Mouse (Mus musculus) activated CD4-positive, CD25-positive, alpha-beta regulatory T cell, adult 4 months (primary cell): ENCODE measurements at regions not wholly inside any gene's neighbourhood (a gene's known extent, or its start where the extent isn't known, plus 50 kb on each side); places are given as distances from the start of the nearest gene placed in this dataset.

Source experiments
- ATAC-seq: one replicate; pipeline ENCODE4 v1.8.0; 2017

DNA sequence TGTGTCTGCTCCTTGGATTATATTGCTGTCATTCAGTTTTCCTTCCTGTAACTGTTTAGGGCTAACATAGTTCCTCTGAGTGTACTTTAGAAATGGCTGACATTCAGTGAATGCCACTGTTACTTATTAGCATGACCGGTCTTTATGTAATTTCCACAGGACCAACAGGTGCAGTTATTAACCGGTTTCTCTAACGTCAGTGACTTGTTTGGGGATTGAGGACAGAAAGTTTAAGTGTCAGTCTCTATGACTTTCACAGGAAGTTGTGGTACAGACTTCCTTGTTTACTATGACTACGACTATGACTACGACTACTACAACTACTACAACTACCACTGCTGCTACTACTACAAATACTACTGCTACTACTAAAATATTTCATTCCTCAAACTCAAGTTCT, 170.4 kb upstream of the Ptger4 start:
- ATAC-seq, result peak; percentile 95

DNA sequence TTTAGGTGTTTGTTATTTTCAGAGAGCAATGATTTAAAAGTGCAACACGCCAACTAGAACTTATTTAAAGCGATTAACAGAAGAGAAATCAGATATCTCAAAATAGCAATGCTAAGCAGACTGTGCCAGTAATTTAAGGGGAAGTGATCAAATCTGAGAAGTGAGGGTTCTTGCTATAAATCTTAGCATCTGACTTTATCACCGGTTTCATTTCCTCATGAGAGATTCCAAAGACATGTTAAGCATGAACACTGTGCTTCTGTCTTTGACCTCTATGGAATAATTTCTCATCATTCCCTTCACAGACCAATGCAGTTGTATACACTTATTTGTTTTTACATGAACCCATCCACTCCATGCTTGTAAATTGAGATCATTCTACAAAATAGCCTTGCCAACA, 172.0 kb upstream of the Ptger4 start:
- no peak for ATAC-seq

DNA sequence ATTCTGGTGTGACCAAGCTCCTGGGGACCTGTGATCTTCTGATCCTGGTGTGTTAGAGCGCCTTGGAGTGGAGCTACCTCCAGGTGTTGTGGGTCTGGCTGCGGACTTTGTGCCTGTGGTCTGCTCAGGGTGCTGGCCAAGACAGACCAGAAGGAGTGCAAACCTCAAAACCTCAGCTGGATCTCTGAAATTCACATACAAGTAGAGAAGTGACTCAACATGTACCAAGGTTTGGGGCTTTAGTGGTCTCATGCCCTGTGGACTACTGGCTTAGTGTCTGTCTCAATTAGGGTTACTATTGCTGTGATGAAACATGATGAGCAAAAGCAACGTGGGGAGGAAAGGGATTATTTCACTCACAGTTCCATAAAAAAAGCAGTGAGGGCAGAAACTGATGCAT, 182.7 kb upstream of the Ptger4 start:
- ATAC-seq, result no peak

DNA sequence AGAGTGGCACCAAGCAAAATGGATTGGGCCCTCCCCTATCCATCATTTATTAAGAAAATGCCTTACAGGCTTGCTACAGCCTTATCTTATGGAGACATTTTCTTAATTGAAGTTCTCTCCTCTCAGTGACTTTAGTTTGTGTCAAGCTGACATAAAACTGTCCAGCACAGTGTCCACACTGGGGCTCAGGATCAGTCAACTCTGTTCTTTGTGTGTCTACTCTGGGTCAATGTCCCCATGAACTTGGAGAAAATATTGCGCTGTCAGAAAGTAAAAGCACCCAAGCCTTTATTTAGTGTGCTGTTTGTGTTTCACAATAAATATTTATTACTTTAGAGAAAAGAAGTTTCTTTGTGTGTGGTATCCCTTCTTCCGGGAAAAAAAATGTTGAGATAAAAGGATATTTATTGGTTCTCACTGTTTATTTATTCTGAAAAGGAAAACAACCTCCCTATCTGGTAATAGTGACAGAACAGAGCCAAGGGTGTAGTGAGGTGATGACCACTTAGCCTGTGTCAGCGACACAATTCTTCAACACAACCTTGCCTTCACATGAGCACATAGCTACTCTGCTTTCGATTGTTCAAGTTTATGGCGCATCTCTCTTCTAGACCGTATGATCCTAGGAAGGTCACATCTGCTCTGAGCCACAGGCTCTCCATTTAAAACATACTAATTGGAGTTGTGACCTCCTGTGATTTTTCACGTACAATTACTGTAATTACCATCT, 183.5 kb upstream of the Ptger4 start:
- no peak for ATAC-seq

DNA sequence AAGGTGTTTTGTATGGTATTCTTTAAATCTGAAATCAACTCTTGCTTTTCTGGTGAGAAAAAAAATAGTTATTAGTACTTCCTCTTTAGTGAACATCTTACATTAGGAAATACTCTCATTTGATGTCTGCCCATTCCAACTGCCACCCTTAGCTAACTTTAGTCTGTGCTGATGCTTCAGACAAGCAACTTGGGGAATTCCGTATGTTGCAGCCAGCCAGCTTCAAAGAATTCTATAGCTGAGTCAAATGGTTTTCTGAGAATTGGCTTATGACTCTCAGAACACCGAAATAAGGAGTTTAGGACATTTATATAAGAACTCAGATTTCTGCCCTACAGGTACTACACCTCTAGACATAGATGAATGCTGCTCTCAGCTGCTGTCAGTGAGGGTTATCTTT, 188.0 kb upstream of the Ptger4 start:
- peak; percentile 78 for ATAC-seq

DNA sequence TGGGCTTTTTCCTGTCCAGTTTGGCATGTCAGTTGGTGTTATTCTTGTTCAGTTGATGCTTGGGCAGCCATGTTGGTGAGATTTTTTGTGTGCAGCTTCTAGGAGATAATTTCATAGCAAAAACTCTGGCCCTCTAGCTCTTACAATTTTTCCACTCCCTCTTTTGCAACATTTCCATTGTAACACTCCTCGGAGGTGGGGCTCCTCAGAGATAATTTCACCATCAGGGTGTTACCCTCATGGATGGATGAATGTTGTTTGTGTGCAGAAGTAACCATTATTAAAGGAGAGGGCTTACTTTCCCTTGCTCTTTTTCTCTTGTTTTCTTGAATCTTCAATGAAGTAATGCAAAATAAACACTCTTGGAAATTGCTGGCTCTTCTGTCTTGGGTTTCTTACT, 193.0 kb upstream of the Ptger4 start:
- ATAC-seq, result no peak

DNA sequence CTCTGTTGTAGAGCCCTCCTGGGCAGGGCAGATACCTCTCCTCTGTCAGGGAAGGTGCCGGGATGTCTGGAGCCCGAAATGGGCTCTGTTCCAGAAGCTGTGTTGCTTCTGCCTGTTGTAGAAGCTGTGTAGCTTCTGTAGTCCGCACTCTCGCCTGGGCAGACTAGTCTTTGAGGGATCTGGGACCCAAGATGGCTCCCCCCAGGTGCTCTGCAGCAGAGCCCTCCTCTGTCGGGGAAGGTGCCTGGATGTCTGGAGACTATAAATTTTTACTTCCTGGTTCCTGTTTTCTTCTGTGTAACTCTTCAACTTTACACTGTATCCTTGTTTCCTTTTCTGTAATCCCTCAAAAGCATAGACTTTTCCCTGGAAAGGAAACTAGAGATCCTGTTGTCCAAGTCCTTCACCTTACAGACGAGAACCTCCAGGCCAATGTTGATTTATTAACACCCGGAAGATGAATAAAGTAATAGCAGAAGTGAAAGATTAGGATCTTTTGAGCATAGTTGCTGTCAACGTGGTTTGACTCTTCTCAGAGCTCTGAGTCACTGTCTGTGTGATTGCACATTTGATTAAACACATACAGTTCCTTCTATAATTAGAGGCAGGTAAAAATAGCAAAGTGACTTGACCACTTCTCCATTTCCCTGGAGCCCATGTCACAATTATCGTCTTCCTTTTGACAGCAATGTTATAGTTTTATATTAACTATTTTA, 202.2 kb upstream of the Ptger4 start:
- ATAC-seq, result peak; percentile 91

DNA sequence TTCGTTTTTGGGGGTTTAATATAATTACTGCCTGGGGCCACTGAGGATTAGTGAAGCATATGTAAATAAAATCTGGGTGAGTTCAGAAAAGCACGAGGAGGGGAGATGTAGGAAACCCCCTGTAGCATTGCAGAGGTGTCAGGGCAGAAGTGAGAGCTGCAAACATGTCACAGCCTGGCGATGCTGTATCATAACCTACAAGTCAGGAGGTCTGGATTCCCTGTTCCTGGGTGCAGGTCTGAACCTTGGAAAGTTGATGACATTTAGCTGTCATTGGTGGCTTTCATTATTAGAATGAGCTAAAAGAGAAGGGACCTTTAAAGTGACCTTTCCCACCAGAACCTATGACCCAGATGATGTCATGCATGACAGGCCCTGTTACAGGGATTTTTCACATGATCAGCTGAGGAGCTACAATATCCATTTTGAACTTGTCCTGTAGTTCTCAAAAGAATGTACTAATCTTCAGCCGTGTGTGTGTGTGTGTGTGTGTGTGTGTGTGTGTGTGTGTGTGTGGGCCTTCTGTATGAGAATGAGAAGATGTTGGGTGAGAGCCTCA, 202.8 kb upstream of the Ptger4 start:
- peak; percentile 55 for ATAC-seq

DNA sequence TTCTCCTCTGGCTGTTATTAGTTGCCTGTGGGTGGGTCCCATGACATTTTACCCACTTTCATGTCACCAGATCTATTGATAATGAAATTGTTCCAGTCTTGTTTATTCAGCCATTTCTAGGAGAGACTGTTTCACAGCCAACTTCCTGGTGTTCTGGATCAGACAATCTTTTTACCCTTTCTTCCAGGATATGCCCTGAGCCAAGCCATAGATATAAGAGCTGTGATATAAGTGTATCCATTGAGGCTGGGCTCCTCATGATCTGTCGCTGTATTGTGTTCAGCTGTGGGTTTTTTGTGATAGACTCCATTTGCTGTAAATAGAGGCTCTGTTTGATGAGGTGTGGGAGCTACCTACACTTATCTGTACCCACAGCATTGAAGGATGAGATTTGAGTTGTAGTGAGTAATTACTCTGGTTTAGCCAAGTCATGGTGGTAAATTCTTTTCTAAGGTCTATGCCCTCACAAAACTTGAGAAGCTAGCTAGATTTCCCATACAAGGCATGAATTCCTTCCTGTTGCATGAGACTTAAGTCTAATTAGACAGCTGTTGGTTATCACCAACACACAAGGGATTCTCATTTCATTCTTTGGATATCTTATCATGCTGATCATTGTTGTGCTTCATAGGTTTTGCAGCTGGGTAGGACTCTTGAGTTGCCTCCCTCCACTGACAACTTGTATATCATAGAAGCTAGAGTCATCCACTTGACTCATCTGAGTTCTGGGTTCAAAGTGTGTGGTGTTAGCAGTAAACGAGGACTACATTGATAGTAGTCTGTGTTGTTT, 203.9 kb upstream of the Ptger4 start:
- ATAC-seq, result no peak

DNA sequence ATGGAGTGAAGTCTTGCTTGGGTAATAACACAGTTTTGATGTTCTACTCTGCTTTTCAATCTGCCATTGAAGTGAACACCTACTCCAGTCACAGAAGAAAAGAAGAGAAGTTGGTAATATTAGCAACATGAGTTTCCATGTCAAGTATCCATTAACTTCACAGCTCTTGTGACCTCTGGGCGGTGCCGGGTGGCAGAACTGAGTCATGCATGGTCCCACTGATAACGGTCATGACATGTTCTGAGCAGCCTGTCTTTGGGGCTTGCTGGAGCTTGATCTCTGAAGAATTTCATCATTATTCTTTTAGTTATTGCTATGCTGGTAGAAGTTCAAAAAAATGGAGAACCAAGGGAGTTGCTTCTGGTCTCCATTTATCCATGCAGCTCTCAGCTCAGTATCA, 215.1 kb upstream of the Ptger4 start:
- ATAC-seq, result no peak

DNA sequence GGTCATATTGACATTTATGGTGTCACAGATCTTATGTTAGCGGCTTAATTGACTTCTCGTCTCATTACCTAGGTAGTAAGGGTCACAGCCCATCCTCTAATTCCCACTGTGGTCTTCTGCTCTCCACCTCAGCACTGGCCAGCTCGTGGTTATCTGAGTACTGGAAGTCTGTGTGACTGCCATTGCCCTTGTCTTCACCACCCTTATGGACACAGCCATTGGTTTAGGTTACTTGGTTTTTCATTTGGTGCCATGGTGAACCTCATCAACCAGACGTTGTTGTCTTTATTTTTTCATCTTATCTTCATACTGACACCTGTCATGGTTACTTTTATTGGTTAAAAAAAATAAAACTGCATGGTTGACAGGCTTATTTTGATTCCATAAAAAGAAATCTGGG, 215.6 kb upstream of the Ptger4 start:
- ATAC-seq, result no peak

DNA sequence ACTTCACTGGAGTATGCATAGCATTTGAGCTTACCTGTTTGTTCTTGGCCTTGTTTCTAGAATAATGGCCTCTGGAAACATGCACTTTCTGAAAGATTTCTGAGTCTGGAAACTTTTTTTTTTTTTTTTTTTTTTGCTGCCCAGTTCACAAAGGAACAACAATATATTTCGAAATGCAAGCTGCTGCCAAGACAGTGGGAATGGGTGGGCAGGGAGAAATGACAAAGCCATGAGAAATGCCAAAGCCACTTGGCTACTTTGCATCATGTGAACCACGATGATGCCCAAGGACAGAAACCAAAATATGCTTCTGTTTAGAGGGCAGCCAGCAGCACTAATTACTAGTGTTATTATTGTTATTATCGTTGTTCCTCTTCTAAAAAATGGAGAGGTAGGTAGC, 218.7 kb upstream of the Ptger4 start:
- no peak for ATAC-seq

DNA sequence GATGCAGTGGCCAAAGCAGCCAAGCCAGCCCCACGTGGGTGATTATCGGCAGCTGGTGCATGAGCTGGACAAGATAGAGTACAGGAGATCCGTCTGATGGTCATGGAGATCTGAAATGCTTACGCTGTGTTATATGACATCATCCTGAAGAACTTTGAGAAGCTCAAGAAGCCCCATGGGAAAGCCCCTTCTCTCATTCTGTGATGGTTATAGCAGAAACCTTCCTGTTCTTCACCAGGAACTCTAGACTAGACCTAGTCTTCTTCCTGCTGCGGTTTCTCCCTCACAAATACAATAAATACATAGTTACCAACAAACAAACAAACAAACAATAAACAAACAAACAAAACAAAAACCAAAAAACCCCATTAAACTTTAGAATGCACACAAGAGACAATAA, 220.7 kb upstream of the Ptger4 start:
- ATAC-seq, result peak; percentile 94

DNA sequence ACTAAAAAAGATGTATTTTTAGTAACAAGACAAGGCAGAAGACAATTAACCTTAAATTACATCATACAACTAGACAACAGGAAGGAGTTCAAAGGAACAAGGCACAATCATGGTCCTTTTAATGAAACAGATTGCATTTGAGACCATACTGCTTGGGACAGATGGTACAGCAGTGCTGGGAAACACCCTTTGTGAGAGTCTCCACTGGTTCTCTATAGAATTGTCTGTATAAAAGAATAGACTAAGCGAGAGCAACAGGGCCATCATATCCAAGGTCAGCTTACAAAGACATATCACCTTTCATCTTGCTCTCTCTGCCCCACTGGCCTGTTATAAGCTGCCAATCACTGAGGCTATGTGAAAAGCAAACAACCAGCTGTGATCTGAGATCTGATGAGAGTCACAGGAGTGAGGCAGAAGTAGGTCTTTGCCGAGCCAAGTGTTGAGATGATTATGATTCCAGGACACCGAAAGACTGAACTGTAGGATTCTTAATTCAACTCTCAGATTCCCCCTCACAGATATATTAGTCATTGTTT, 224.6 kb upstream of the Ptger4 start:
- no peak for ATAC-seq

DNA sequence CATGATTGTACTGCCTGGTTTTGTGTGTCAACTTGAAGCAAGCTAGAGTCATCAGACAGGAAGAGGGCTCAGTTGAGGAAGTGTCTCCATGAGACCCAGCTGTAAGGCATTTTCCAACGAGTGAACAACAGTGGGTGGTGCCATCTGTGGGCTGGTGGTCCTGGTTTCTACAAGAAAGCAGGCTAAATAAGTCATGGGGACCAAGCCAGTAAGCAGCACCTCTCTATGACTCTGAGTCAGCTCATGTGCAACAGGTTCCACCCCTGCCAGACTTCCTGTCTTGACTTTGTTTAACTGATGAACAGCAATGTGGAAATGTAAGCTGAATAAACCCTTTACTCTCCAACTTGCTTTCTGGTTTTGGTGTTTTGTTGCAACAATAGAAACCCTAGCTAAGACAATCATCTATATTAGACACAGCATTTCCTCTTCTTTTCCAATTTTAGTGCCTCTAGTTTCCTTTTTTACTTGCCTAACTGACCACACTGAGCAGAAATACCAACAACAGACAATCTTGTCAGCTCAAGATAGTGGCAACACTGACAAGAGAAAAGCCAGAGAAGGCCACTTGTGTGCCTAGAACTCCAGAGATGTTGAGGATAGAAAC, 231.5 kb upstream of the Ptger4 start:
- ATAC-seq, result no peak

DNA sequence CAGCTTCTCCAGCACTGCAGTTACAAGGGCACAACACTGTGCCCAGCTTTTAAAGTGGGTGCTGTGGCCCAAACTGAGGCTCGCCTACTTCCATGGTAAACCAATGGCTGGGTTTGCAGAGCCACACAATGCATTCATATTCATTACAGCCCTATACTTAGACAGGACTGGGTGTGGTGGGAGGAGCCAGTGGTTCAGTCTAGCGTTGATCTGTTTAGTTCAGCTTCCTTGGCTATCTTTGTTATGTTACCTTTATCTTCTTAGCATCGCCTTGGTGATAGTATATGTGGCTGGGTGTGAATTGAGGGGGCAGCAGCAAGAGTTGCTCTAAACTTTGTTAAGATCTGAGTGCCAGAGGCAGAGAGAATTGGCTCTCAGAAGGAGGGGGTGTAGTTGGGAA, 249.3 kb upstream of the Ptger4 start:
- no peak for ATAC-seq

DNA sequence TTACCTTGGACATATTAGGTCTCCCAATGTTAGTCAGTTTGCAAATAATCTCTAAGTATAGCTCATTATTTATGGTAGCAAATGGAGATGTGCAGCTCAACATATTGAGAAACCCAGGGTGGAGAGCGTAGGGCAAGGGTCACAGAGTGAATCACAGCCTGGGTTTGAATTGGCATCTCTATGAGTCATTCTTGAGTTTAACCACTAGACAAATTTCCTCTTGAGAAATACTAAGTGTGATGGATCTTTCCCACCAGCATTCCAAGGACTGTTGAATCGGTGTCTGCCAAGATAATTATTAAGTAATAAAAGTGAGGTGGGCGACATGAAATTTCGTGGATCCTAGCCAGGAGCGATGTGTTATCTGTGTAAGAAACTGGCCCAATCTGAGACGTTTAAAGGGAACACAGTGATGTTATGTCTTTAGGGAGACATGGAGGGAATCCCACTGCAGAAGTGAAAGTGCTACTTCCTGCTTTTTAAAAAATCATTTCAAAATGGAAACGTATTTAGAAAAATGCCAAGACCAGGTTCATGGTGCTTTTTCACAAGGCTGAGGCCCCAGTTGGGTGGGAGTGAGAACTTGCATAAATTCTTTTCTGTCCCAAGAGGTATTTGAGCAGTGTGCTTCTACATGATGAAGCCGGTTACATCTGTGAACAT, 251.3 kb upstream of the Ptger4 start:
- ATAC-seq, result no peak

DNA sequence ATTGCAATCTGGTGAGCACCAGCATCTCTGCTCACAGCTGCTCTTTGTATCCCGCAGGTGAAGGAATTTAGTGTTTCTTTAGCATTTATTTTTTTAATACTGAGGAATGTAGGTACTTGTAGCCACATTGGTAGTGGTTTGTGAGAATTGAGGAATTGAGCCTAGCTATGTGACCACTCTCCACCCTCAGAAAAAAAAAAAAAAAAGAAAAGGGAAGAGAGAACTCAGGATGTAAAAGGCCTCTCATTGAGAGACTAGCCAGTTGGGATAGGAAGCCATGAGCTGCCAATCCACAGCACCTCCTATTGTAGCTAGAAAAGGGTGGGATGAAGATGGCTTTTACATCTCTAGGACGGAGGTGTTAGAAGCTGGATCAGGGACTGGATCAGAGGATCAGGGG, 252.0 kb upstream of the Ptger4 start:
- ATAC-seq, result no peak

DNA sequence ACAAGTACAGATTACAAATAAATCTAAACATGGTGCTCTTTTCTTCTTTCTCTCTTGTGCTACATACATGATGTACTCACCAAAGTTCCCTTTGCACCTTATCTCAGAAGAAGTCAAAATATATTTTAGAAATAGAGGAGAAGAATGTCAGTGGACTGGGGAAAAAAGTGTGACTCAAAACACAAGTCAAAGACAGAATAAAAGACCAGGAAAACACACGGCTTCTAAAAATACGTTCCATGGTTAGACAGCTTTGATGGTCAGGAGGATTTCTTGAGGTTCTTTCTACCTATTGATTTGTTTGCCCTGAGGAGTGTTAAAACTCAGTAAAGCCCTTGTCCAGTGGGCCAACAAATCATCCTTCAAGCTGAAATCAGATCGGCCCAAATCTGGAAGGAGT, 260.5 kb upstream of the Ptger4 start:
- no peak for ATAC-seq

DNA sequence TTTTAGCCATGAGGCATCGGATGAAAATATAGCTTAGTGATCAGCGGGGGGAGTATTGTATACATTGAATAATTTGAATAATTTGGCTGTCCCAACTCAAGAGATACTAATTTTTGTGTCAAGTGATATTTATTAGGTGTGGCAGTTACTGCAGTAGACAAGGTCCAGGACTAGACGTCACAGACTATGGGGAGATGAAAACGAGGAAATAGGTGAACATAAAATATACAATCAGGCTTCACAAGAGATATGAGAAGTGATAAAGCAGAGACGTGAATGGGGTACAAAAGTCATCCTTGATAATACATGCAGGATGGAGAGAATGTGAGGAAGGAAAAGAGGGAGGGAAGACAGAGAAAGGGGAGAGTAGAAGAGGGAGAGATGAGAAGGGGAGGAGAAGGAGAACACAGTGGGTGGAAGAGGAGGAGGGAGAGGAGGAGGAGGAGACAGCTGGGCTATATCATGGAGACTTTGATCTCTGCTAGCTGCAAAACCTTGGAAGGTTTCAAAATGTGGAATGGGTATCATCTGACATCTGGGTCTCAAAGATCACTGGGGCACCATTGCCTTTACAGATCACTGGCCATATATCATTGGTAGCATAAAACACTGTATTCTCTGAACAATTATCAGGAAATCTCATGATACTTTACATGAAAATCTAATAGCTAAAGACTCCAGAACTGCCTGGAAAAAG, 263.0 kb upstream of the Ptger4 start:
- no peak for ATAC-seq

DNA sequence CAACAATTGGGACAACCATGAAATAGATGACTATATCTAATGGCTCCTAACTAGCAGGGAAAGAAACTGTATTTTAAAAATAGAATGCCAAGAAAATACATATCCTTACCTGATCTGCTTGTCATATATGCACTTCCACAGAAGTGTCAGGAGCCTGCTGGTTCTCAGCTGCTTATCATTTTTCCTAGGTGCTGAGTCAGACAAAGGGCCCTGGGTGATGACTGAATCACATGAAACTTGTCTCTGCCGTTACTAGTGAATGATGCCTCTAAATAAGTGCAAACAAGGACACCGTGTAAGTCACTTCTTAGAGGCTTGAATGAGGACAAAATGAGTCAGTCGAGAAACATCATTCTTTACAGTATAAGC, 263.5 kb upstream of the Ptger4 start:
- no peak for ATAC-seq

DNA sequence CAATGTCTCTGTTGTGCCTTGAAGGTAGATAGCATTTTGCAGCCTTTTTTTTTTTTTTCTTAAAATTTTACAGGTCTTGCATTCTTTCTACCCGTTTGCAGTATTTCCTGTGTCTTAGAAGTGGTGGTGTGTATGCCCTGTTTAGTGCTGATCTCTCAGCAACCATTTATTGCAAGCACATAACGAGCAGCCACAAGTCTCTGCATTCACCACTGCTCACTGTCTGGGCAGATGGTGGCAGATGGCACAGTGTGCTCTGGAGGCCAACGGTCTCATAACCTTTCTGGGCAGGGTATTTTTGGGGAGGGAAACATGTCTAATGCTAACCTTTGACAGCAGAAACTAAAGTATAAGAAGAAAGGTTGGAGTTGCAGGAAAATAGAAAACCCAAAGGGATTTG, 266.1 kb upstream of the Ptger4 start:
- ATAC-seq, result peak; percentile 31
